Mouse (Mus musculus): ENCODE data around the gene Pgrmc2.

GRCm38 (mm10) chr3:41108306-41108785 lies 25.5 kb upstream of the Pgrmc2 start:
- TF ChIP-seq CTCF (conservative IDR thresholded peaks at IDR 0.05 in 1 of 2, IDR thresholded peaks at IDR 0.05 in 1 of 2; ENCODE audit: low read depth in 2 of 2, low read length in 2 of 2) (no peak), ZC3H11A (IDR thresholded peaks at IDR 0.05; ENCODE audit: low read depth, low read length) (no peak), PAX5 (IDR thresholded peaks at IDR 0.05; ENCODE audit: low read length) (no peak), HCFC1 (IDR thresholded peaks at IDR 0.05; ENCODE audit: low read depth, low read length) (no peak)
